Mouse (Mus musculus) heart, postnatal 10 days (tissue): ENCODE data around the gene Prm3. TPM values are rescaled to one million over a fixed set of nuclear protein-coding genes. Genes with fewer than 3 reads are reported as not detected.
A peak's percentile ranks its signal among the peaks of the same experiment; 100 is the strongest.

ENCODE experiments used
- DNase-seq, 2 experiments: peaks; one replicate each; pipeline ENCODE4 v3.0.0; 2021
- intact Hi-C: fragments of 180-260 bp; cut with DNase I; formaldehyde crosslinking; loops from one replicate; pipeline ENCODE4 v1.15.1; 2025
- total RNA-seq, 2 experiments: library from RNA; stranded (reverse); gene quantifications; 2 replicates each; pipeline ENCODE4 v1.2.3; 2021

Gene Prm3
- total RNA-seq, 2 experiments from 2014 or later = not detected

- no peak for DNase-seq
- intact Hi-C loops = no loop called here
These were observed 14.4 kb downstream of the Prm3 start for GRCm38 (mm10) chr16:10776322-10776721.

GRCm38 (mm10) chr16:10774726-10775125, 16.0 kb downstream of the Prm3 start:
- no peak for DNase-seq
- intact Hi-C loops = no loop called here

GRCm38 (mm10) chr16:10773543-10773942, 17.2 kb downstream of the Prm3 start:
- intact Hi-C loops = no loop called here
- no peak for DNase-seq

- intact Hi-C loops = no loop called here
- DNase-seq = no peak
These were observed 18.8 kb downstream of the Prm3 start for GRCm38 (mm10) chr16:10771769-10772510.

GRCm38 (mm10) chr16:10770531-10771325, 20.0 kb downstream of the Prm3 start:
- no peak for DNase-seq
- intact Hi-C loops = no loop called here

GRCm38 (mm10) chr16:10769661-10770060, 21.1 kb downstream of the Prm3 start:
- intact Hi-C loops = loop anchor here (5.0 kb wide), 1 partner anchor 127 kb away; no protein-coding TSS in a partner anchor
- DNase-seq = peak in 1 of 2 experiments; percentile 24

- intact Hi-C loops = loop anchor here (5.0 kb wide), 1 partner anchor 127 kb away; no protein-coding TSS in a partner anchor
- no peak for DNase-seq
These were observed 21.9 kb downstream of the Prm3 start for GRCm38 (mm10) chr16:10768821-10769220.

- intact Hi-C loops = loop anchor here (2.0 to 5.0 kb wide), 2 partner anchors 102 to 125 kb away; no protein-coding TSS in a partner anchor
These were observed 23.6 kb downstream of the Prm3 start for GRCm38 (mm10) chr16:10767158-10767557.

GRCm38 (mm10) chr16:10764323-10764722, 26.4 kb downstream of the Prm3 start:
- intact Hi-C loops = no loop called here
- DNase-seq = no peak

More at GRCm38 (mm10) chr16:10767158-10767557, 23.6 kb downstream of the Prm3 start:
- peak; percentile 79 to 89 for DNase-seq

GRCm38 (mm10) chr16:10763540-10764264, 27.0 kb downstream of the Prm3 start:
- intact Hi-C loops = no loop called here
- no peak for DNase-seq

- intact Hi-C loops = no loop called here
- peak in 1 of 2 experiments; percentile 33 for DNase-seq
These were observed 28.0 kb downstream of the Prm3 start for GRCm38 (mm10) chr16:10762569-10763180.

GRCm38 (mm10) chr16:10761182-10761581, 29.5 kb downstream of the Prm3 start:
- intact Hi-C loops = no loop called here
- peak; percentile 37 to 51 for DNase-seq

GRCm38 (mm10) chr16:10756168-10756567, 34.5 kb downstream of the Prm3 start:
- no peak for DNase-seq
- intact Hi-C loops = no loop called here

GRCm38 (mm10) chr16:10754521-10755296, 36.0 kb downstream of the Prm3 start:
- no peak for DNase-seq
- intact Hi-C loops = no loop called here

GRCm38 (mm10) chr16:10749824-10750223, 40.9 kb downstream of the Prm3 start:
- DNase-seq = peak in 1 of 2 experiments; percentile 49
- intact Hi-C loops = no loop called here

- intact Hi-C loops = no loop called here
- DNase-seq = no peak
These were observed 41.5 kb downstream of the Prm3 start for GRCm38 (mm10) chr16:10749226-10749625.

- intact Hi-C loops = no loop called here
- DNase-seq = peak; percentile 47 to 56
These were observed 49.6 kb downstream of the Prm3 start for GRCm38 (mm10) chr16:10741082-10741481.
